Mouse (Mus musculus) activated CD4-positive, CD25-positive, alpha-beta regulatory T cell, adult 9 weeks (primary cell): ENCODE results near the gene Tmsb15l. TPM values are rescaled to one million over a fixed set of nuclear protein-coding genes. Genes with fewer than 3 reads are reported as not detected.

Experiments
- polyA plus RNA-seq: library from polyadenylated mRNA; unstranded; fragments of 100-300 nt; shearing (Covaris generic); gene quantifications from one replicate; pipeline ENCODE4 v1.2.1, GENCODE M21; 2017

Tmsb15l gene
- 3.2 TPM for polyA plus RNA-seq

DNA sequence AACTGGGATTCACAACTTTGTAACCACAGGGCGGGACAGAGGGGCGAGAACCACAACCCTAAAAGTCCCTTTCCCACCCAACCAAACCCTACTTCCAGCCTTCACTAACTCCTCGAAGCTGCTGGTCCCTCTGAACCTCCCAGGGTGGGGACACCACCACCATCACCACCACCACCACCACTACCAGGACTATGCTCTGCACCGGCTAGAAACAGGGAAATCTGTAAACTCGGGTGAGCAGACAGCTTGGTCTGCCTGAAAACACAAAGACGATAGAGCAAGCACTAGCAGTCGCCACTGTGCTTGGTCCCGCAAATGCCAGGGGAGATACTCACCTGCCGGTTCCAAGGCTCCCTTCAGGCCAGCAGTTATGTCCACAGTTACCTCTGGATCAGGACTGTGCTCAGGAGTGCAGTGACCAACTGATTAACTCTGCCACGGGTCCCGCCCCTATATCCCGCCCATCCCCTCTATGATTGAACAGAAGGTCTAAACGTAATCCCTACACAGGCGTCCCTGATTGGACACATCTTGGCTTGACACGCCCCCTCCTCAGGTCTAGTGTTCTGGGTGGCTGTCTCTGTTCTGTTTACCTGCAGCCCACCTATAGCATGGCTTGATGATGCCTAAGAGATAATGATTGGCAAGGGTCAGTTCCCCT, at the start of gene Tmsb15l, which contains the start of gene Tmsb15b1:
Gene Tmsb15l (minus strand): TSS at position 446 of the 661 bp plus-strand sequence.
Gene Tmsb15b1 (minus strand): TSS at position 451 of the 661 bp plus-strand sequence.

DNA sequence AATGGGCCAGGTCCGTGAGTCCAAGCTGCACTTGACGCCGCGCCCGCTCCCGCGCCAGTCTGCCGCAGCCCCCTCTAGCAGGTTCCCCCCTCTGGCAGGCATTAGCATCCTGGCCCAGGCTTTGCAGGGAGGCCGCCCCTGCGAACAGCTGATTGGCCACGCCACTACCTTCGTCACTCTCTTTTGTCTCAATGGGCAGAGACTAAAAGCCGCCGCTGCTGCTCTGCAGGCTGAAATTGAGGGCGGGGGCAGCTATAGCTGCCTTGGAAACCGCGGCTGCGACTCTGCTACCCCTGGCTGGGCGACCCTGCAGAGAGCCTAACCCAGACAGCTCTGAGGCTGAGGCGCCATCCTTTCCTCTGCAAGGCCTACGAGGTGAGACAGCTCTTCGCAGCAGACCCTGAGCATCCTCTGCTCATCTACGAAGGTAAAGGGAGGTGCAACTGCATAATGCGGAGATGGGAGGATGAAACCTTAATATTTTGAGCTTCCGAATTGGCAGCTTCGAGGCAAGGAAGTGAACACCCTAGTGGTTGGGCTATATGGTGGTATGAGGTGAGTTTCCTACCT, 16.4 kb upstream of the Tmsb15l start, which contains the start of gene Zcchc18:
Gene Zcchc18 (plus strand): TSS at position 178 of the 570 bp plus-strand sequence.

GRCm38 (mm10) chrX:136975397-136975796, 1.3 kb downstream of the Tmsb15l start, which contains the start of gene Tmsb15b2:
Tmsb15b2 (minus strand) TSS chrX:136975497.

DNA sequence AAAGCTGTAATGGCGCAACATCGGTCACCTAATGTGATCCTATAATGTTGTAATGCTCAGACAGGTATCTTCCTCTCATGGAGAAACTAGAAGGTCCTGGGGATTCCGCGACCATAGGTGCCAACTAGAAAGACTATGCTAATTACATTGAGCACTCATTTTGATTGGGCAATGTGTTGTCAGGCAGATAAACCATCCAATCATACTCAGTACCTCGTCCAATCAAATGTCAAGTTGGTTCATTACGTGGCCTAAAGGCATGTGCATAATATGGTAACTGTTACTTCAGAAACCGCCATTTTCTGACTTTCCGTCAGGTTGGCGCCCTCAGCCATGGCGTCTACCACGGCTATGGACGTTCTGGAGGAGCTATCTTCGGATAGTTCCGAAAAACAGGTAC, 49.6 kb downstream of the Tmsb15l start, which contains the start of gene H2bfm:
Gene H2bfm (plus strand): TSS at position 295 of the 400 bp plus-strand sequence.

Other genes starting within 250 kb of the Tmsb15l start
- gene Morf4l2, start 233.2 kb downstream of the Tmsb15l start, polyA plus RNA-seq: 105 TPM
- gene Glra4, start 196.7 kb downstream of the Tmsb15l start, polyA plus RNA-seq: 0.15 TPM
- gene Plp1, start 154.2 kb downstream of the Tmsb15l start, polyA plus RNA-seq: 1.5 TPM
- not detected for gene Rab9b, start 108.1 kb downstream of the Tmsb15l start, polyA plus RNA-seq
- gene H2bfm, start 49.5 kb downstream of the Tmsb15l start, polyA plus RNA-seq: not detected
- gene Tmsb15b2, start 1.4 kb downstream of the Tmsb15l start, polyA plus RNA-seq: 65.0 TPM
- 28.5 TPM for gene Tmsb15b1, start within 50 bp of the Tmsb15l start, polyA plus RNA-seq
- gene Zcchc18, start 16.3 kb upstream of the Tmsb15l start, polyA plus RNA-seq: 48.2 TPM
- 14.9 TPM for gene Slc25a53, start 61.4 kb upstream of the Tmsb15l start, polyA plus RNA-seq
- gene Fam199x, start 72.7 kb upstream of the Tmsb15l start, polyA plus RNA-seq: 4.7 TPM
- gene Esx1, start 145.2 kb upstream of the Tmsb15l start, polyA plus RNA-seq: not detected